Mouse (Mus musculus): ENCODE results near the gene Gm12169.

GRCm38 (mm10) chr11:46565967-46566366, 42.0 kb downstream of the Gm12169 start:
- no peak for TF ChIP-seq CTCF (conservative IDR thresholded peaks at IDR 0.05 in 1 of 2, IDR thresholded peaks at IDR 0.05 in 1 of 2; ENCODE audit: low read depth in 2 of 2, low read length in 2 of 2)
- no peak for TF ChIP-seq POLR2A (IDR thresholded peaks at IDR 0.05; ENCODE audit: low read depth, low read length)
- no peak for TF ChIP-seq EP300 (IDR thresholded peaks at IDR 0.05; ENCODE audit: low read length)
- TF ChIP-seq CHD1 (IDR thresholded peaks at IDR 0.05; ENCODE audit: low read depth, low read length), result no peak
- no peak for TF ChIP-seq USF1 (IDR thresholded peaks at IDR 0.05; ENCODE audit: low read depth, low read length)
- no peak for TF ChIP-seq ZNF384 (IDR thresholded peaks at IDR 0.05; ENCODE audit: low read depth, low read length)

All from CH12.LX (cell line).